Mouse (Mus musculus) spleen, adult 2 months (tissue): Measurements from ENCODE around the gene Tmem230. TPM values are rescaled to one million over a fixed set of nuclear protein-coding genes. Genes with fewer than 3 reads are reported as not detected.
"Not testable (repeated sequence)": the region's sequence is repeated elsewhere in the genome, so short reads cannot be mapped to it uniquely, and the experiment has no call there.

Source experiments
- DNase-seq, 2 experiments: peaks; one replicate each; pipeline versions ENCODE4 v3.0.0 to v3.0.0-alpha.2; 2012 to 2021; ENCODE audit warnings: low spot score in 2 of 2, low read depth in 1 of 2
- H3K27ac ChIP-seq: fragments of 200-500 bp; 2 replicates; pipeline ENCODE4 v1.5.1; 2012; ENCODE audit warnings: low read length, inconsistent platforms; ENCODE audit not compliant: insufficient read depth
- H3K27me3 ChIP-seq: fragments of 200-500 bp; 2 replicates; pipeline ENCODE4 v1.6.1; 2012; ENCODE audit warnings: mild to moderate bottlenecking, moderate library complexity, low read length, inconsistent platforms; ENCODE audit not compliant: control insufficient read depth, insufficient read depth
- H3K36me3 ChIP-seq: fragments of 200-500 bp; 2 replicates; pipeline ENCODE4 v1.6.1; 2012; ENCODE audit warnings: mild to moderate bottlenecking, low read length, inconsistent platforms; ENCODE audit not compliant: control insufficient read depth, insufficient read depth
- H3K4me1 ChIP-seq: fragments of 200-500 bp; 2 replicates; pipeline ENCODE4 v1.6.1; 2011; ENCODE audit warnings: inconsistent platforms; ENCODE audit not compliant: control insufficient read depth, insufficient read depth, insufficient read length
- H3K4me3 ChIP-seq: fragments of 200-500 bp; 2 replicates; pipeline ENCODE4 v1.5.1; 2011; ENCODE audit warnings: mild to moderate bottlenecking, inconsistent platforms; ENCODE audit not compliant: insufficient read depth, insufficient read length; ENCODE audit errors: extremely low read depth
- CTCF ChIP-seq: fragments of 200-500 bp; IDR thresholded peaks from 2 replicates; pipeline ENCODE4 v1.5.1; 2011; ENCODE audit warnings: mild to moderate bottlenecking, inconsistent platforms; ENCODE audit not compliant: insufficient read depth, insufficient read length, insufficient replicate concordance; ENCODE audit errors: extremely low read depth
- POLR2A ChIP-seq: fragments of 200-500 bp; IDR thresholded peaks from 2 replicates; pipeline ENCODE4 v1.6.1; 2011; ENCODE audit warnings: low read depth, low read length, inconsistent platforms
- WGBS: fragments of 180-500 bp; shearing (Covaris S2); methylation state at CpG from one replicate; pipeline ENCODE4 v1.1.7; 2018; 5-methylcytosine and 5-hydroxymethylcytosine counted together
- polyA plus RNA-seq: library from polyadenylated mRNA; depleted of rRNA; stranded (reverse); fragments of >200 nt; gene quantifications from 2 replicates; pipeline ENCODE4 v1.2.3, GENCODE M21; 2012

The Tmem230 gene
- polyA plus RNA-seq, 1 experiment = 40.7 TPM

DNA sequence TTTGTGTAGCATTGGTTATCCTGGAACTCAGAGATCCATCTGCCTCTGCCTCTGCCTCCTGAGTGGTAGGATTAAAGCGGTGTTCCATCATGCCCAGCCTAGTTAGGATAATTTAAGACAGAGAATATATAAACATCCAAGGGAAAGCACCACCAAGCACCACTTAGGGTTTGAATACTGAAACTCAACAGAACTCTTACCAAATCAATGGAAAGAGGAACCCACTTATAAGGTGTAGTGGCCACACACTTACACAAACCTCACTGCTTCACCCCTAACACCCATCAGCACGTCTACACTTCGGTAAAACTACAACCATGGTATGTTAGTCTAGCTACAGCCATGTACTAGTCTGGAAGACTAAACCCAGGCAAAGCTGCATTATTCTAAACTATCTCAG, 4.2 kb downstream of the Tmem230 start:
- Histone ChIP-seq H3K4me1 (peaks cover 6% of the 10 kb centered on the region; the same call in 1 of the 2 replicates), H3K27ac (no peak overlapping the region), H3K4me3 (no peak overlapping the region), H3K27me3 (no peaks in the 10 kb centered on the region), H3K36me3 (peaks cover 4% of the 10 kb centered on the region)
- TF ChIP-seq CTCF = no peak
- no peak for TF ChIP-seq POLR2A
- no peak for DNase-seq
- WGBS = 81% methylated on average over 3 of the region's 3 CpGs

DNA sequence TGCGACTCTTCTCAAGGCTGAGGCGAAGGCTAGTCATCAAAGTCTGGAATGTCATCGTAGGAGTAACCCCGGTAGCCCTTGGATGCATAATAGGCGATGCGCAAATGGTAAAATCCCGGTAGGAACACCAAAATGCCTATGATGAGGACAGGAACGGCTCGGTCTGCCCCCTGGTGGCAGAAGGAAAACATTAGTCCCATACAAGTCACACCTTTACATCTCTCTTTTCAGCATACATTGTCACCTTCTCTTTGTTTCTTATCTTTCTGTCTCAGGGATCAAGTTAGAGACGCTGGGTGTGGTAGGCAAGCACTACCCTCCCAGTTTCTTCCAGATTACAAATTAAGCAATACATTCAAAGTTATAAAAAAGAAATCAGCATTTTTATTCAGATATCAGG, 7.2 kb downstream of the Tmem230 start:
- not testable (repeated sequence) for H3K4me3 ChIP-seq, H3K4me1 ChIP-seq, H3K36me3 ChIP-seq, H3K27me3 ChIP-seq, H3K27ac ChIP-seq
- peak in 1 of 2 experiments; percentile 24 for DNase-seq
- WGBS = 63% methylated on average over 10 of the region's 10 CpGs

DNA sequence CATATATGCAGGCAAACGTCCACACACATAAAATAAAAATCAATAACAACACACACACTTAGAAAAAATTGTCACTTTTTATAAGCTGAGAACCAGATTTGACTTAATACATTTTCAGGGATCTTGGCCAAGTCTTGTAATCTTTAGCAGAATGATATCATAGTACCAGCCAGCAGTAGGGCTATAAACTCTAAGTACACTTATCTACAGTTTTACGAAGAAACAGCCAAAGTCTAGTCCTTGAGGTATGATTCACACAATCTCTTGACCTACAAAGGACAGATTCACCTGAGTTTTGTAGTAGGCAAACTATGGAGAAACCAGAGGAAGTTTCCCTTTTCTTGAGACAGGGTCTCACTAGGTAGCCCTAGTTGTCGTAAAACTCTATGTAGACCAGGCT, 8.2 kb downstream of the Tmem230 start:
- not testable (repeated sequence) for H3K4me3 ChIP-seq, H3K27me3 ChIP-seq, DNase-seq, H3K36me3 ChIP-seq, H3K27ac ChIP-seq, H3K4me1 ChIP-seq
- WGBS = 88% methylated on average over 3 of the region's 3 CpGs

DNA sequence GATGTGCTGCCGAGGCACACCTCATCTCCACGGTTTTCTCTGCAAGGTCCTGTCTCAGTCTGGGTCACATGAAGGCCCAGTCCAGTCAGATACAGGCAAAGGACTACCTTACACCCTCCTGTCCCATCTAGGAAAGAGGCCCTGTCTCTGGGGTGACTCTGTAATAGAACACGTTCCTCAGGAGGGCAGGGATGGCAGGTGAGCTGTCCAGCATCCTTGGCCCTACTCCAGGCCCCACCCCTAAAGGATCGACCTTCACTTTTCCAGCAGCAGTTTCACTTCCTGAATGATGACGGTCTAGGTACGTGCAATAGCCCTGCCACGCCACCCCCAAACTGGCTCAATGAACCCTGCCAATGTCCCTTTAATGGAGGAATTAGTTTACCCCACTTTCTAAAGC, 11.6 kb downstream of the Tmem230 start:
- no peak overlapping the region for H3K4me3 ChIP-seq
- no peak for DNase-seq
- H3K4me1 ChIP-seq = no peaks in the 10 kb centered on the region
- 59% methylated on average over 7 of the region's 7 CpGs for WGBS
- no peaks in the 10 kb centered on the region for H3K27me3 ChIP-seq
- no peak for TF ChIP-seq POLR2A
- no peak for TF ChIP-seq CTCF
- no peak overlapping the region for H3K27ac ChIP-seq
- no peaks in the 10 kb centered on the region; the same call in 1 of the 2 replicates for H3K36me3 ChIP-seq

DNA sequence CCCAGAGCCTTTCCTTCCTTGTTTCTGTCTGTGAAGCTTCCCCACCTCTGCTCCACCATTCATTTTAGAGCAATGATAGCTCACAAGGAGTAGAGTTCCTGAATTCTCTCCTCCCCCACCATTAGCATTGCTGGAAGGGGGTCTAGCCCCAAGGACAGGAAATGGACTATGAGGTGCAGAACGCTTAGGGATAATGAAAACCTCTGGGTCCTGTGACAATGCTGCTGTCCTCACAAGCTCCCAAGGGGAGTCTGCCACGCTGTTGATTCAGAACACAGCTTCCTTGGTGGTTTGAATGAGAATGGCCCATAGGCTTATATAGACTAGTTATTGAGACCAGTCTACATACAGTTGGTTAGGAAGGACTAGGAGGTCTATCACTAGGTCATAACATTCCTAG, 12.3 kb downstream of the Tmem230 start:
- no peak overlapping the region for H3K27ac ChIP-seq
- H3K36me3 ChIP-seq = no peaks in the 10 kb centered on the region
- WGBS = 68% methylated on average over 2 of the region's 2 CpGs
- no peak for DNase-seq
- no peak for TF ChIP-seq CTCF
- TF ChIP-seq POLR2A = no peak
- H3K4me1 ChIP-seq = no peaks in the 10 kb centered on the region
- no peak overlapping the region for H3K4me3 ChIP-seq
- H3K27me3 ChIP-seq = no peaks in the 10 kb centered on the region

DNA sequence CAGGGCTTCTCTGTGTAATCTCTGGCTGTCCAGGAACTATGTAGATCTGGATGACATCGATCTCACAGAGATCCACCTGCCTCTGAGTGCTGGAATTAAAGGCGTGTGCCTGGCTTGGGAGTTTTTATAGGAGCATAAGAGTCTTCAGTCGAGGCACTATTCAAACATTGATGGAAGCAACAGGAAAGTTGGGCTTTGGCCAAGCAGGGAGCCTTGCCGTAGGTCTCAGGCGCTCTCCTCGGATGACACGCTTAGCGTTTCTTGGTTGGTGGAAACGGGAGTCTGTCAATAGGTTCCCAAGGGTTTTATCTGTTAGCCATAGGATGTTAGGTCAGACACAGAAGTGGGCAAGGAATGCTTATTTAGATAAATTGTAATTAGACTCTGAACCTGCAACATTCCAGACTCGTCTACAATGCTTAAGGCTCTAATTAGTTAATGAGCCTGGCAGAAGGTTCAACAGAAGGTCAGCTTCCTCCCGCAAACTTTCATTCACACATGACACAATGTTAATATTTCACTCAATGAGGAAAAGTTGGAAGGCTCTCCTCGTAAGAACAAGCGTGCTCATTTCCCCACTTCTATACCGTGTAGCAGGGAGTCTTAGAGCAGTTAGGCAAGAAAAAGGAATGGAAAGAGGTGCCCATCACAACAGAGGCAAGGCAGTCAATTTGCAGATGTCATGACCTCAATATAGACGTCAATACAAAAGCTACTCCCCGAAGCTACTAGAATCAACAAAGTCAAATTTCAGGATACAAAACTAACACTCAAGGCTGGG, 13.4 kb downstream of the Tmem230 start:
- no peak overlapping the region for H3K27ac ChIP-seq
- H3K4me3 ChIP-seq = no peak overlapping the region
- no peak for DNase-seq
- no peaks in the 10 kb centered on the region for H3K27me3 ChIP-seq
- 88% methylated on average over 16 of the region's 16 CpGs for WGBS
- TF ChIP-seq CTCF (no peak), POLR2A (no peak)
- no peaks in the 10 kb centered on the region for H3K36me3 ChIP-seq
- no peaks in the 10 kb centered on the region; the same call in 1 of the 2 replicates for H3K4me1 ChIP-seq

DNA sequence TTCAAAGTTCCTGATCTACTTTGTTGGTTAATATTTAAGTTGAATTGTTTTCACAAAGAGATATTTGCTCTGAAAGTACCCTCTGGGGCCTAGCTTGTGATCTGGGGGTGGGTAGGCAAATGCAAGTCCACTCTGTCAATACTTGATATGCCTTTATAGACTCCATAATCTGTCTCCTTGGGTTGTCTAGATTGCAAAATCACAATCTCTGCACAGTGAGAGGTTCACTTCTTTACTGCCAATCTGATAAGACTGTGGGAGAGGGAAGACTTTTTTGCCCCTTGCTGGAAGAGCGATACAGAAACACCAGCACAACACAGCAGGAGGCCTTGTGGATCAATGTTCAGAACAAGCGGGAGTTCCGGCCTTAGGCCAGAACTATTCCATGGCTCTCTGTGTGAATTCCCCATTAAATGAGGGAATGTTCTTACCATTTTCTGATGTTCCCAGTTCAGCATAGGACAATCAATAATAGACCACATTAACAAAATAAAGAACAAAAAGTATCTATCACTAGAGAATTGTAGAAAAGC, 15.1 kb downstream of the Tmem230 start:
- WGBS = 95% methylated on average over 3 of the region's 3 CpGs
- Histone ChIP-seq H3K4me1 (no peaks in the 10 kb centered on the region; the same call in 1 of the 2 replicates), H3K4me3 (no peak overlapping the region), H3K27me3 (no peaks in the 10 kb centered on the region), H3K36me3 (no peaks in the 10 kb centered on the region), H3K27ac (no peak overlapping the region)
- TF ChIP-seq POLR2A = no peak
- TF ChIP-seq CTCF = no peak
- DNase-seq = no peak
